Mouse (Mus musculus): ENCODE data around the gene Csmd2.

DNA sequence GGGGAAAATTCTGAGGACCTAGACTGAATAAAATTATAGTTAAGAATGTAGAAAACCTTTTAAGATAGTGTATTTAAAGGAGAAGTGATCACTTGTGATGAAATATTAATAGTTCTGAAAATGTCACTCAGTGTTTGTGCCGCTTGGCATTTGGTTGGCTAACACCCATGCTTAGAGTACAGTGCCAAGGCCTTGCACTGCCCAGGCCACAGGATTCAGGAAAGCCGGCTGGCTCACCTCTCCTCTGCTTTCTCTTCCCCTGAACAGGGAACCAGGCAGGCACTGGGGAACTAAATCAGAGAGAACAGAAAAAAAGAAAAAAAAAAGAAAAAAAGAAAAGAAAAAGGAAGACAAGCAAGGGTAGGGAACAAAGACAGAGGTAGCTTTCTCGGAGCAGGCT is 14.7 kb upstream of the Csmd2 start:
- TF ChIP-seq POLR2A (IDR thresholded peaks at IDR 0.05; ENCODE audit: borderline replicate concordance, control insufficient read depth, low read depth, low read length) (no peak), CTCF (IDR thresholded peaks at IDR 0.05; ENCODE audit: control insufficient read depth, insufficient read depth, low read length) (no peak)
